Mouse (Mus musculus): Measurements from ENCODE around the gene Elf5. TPM values are rescaled to one million over a fixed set of nuclear protein-coding genes. Genes with fewer than 3 reads are reported as not detected.

Gene Elf5
- total and polyA plus RNA-seq, 2 experiments from 2014 or later = 1.3 TPM; not detected in 1

DNA sequence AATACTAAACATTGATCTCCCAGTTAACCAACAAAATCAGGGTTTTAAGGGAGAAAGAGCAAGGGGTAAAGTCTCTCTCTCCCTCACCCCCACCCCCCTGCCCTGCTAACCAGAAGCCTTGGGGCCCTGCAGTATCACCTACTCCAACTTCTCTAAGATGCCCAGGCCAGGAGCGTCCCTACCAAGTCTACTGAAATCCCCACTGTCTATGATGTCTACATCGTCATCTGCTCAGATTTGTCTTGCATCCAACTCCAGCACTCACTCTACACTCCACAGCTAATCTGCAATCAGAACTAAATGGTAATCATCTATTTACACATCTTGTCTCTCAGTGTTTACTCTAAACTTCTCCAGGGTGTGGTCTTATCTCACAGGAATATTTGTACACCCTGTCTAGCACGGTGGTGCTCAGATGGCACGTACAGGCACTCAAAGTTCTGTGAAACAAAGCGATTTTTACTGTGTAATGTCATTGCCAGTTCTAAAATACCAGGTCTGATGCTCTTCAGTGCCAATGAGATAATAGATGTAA lies 72.6 kb downstream of the Elf5 start:
- 23% methylated on average over 5 of the region's 5 CpGs for WGBS
- Histone ChIP-seq H3K4me3 (ENCODE audit: low read depth, low read length) (peak overlapping the region; percentile 68), H3K9me3 (ENCODE audit: low read length) (no peaks in the 10 kb centered on the region), H3K27ac (ENCODE audit: low read depth, low read length) (peak overlapping the region; percentile 91; the same call in 1 of the 2 replicates), H3K27me3 (ENCODE audit: insufficient read depth, low read length) (no peaks in the 10 kb centered on the region), H3K4me1 (ENCODE audit: insufficient read depth, low read length) (peaks cover 7% of the 10 kb centered on the region; the same call in 1 of the 2 replicates), H3K9ac (replicated peaks; ENCODE audit: low read length, poor library complexity, severe bottlenecking) (peak overlapping the region; percentile 90), H3K36me3 (ENCODE audit: insufficient read depth, low read length) (no peaks in the 10 kb centered on the region), H3K4me2 (ENCODE audit: low read depth, low read length, poor library complexity, severe bottlenecking) (peak overlapping the region; percentile 67)
- DNase-seq (ENCODE audit: low spot score) = no peak
- 0 out of 2 replicates have a peak, but pooled peaks have one; percentile 2 for ATAC-seq (ENCODE audit: low FRiP score)
- no peak for TF ChIP-seq CTCF (IDR thresholded peaks at IDR 0.05)

DNA sequence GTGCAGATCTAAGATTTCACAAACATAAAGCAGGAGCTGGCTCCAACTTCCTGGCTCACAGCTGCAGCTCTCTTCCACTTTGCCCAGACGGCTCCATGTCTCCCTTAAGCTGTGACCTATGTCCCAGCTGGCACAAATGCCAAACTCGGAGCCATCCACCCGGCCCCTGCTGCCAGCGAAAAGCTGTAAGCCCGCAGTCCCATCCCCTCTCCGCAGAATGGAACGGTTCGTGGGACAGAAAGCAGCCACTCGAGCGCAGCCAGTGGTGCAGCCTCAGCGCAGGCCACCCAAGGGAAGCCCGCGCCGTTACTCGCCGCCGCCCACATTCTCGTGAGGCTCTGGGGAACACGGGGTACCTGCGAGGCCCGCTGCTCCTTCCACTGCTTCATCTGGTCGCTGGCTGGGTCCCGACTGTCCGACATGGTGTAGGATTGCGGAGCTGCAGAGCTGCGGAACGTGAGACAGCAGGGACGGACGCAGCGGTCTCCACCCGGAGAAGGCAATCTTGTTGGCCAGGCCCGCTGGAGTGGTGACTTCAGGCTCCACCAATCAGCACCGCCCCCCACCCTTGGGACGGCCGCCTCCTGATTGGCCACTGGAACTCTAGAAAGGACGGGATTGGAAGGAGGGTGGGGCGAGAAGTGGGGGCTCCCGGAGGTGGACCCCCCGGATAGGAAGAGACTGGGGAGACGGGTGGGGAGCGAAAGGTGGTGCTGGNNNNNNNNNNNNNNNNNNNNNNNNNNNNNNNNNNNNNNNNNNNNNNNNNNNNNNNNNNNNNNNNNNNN lies 73.3 kb downstream of the Elf5 start, which contains the start of gene Cat:
TSS of gene Cat (minus strand) at position 544 of the 785 bp plus-strand sequence.
- DNase-seq (ENCODE audit: low spot score) (peak; percentile 97), ATAC-seq (ENCODE audit: low FRiP score) (peak; percentile 99)
- Histone ChIP-seq H3K9me3 (ENCODE audit: low read length) (no peaks in the 10 kb centered on the region), H3K27me3 (ENCODE audit: insufficient read depth, low read length) (no peaks in the 10 kb centered on the region), H3K9ac (replicated peaks; ENCODE audit: low read length, poor library complexity, severe bottlenecking) (peak within 1 kb of the TSS; percentile 90), H3K4me1 (ENCODE audit: insufficient read depth, low read length) (peaks cover 7% of the 10 kb centered on the region; the same call in 1 of the 2 replicates), H3K36me3 (ENCODE audit: insufficient read depth, low read length) (no peaks in the 10 kb centered on the region), H3K27ac (ENCODE audit: low read depth, low read length) (peak within 1 kb of the TSS; percentile 91), H3K4me2 (ENCODE audit: low read depth, low read length, poor library complexity, severe bottlenecking) (peak within 1 kb of the TSS; percentile 67), H3K4me3 (ENCODE audit: low read depth, low read length) (peak within 1 kb of the TSS; percentile 68)
- 0% methylated on average over 41 of the region's 41 CpGs for WGBS
- no peak for TF ChIP-seq CTCF (IDR thresholded peaks at IDR 0.05)

DNA sequence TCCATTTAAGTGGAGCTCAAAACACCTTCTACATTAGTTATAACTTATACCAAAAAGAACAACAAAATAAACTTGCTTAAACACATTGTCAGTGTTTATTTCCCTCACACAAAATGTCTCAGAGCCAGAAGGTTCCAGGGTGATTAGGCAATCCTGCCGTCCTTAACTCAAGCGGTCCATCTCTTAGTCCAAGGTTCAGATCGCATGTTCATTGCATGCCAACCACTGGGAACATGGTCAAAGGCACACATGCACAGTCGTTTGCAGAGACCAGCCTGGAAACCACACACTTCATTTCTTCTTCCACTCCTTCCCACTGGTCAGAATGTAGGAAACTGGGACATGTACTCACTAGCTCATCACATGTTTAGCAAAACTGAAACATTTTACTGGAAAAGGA lies 81.0 kb downstream of the Elf5 start:
- Histone ChIP-seq H3K9ac (replicated peaks; ENCODE audit: low read length, poor library complexity, severe bottlenecking) (no peak overlapping the region), H3K27ac (ENCODE audit: low read depth, low read length) (no peak overlapping the region)
- ATAC-seq (ENCODE audit: low FRiP score) = no peak

DNA sequence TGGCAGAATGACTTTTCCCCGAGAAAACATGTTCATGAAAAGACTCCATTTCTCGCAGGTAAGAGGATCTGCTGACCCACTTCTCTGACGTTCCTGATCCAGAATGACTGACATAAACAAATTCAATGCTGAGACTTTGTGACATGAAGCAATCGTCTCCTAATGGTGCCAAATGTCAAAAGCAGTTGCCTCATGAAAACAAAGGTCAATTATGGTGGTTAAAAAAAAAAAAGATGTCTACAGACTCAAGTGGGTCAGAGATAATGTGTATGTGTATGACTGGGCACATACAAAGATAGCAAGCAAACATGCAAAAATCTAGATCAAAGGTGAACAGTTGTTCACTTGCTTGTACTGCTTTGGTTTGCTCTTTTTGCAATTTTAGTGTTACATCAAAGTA lies 82.3 kb downstream of the Elf5 start:
- no peak overlapping the region for H3K4me2 ChIP-seq (ENCODE audit: low read depth, low read length, poor library complexity, severe bottlenecking)
- H3K9me3 ChIP-seq (ENCODE audit: low read length) = no peaks in the 10 kb centered on the region
- H3K9ac ChIP-seq (replicated peaks; ENCODE audit: low read length, poor library complexity, severe bottlenecking) = no peak overlapping the region
- no peak overlapping the region for H3K27ac ChIP-seq (ENCODE audit: low read depth, low read length)
- H3K4me3 ChIP-seq (ENCODE audit: low read depth, low read length) = no peak overlapping the region
- no peaks in the 10 kb centered on the region for H3K36me3 ChIP-seq (ENCODE audit: insufficient read depth, low read length)
- DNase-seq (ENCODE audit: low spot score) (no peak), ATAC-seq (ENCODE audit: low FRiP score) (no peak)
- H3K4me1 ChIP-seq (ENCODE audit: insufficient read depth, low read length) = no peaks in the 10 kb centered on the region
- no peak for TF ChIP-seq CTCF (IDR thresholded peaks at IDR 0.05)
- H3K27me3 ChIP-seq (ENCODE audit: insufficient read depth, low read length) = no peaks in the 10 kb centered on the region
- 59% methylated on average over 4 of the region's 4 CpGs for WGBS

More for the DNA sequence above, 81.0 kb downstream of the Elf5 start:
- 93% methylated on average over 4 of the region's 4 CpGs for WGBS
- Histone ChIP-seq H3K36me3 (ENCODE audit: insufficient read depth, low read length) (no peaks in the 10 kb centered on the region), H3K27me3 (ENCODE audit: insufficient read depth, low read length) (no peaks in the 10 kb centered on the region), H3K9me3 (ENCODE audit: low read length) (no peaks in the 10 kb centered on the region), H3K4me2 (ENCODE audit: low read depth, low read length, poor library complexity, severe bottlenecking) (no peak overlapping the region), H3K4me3 (ENCODE audit: low read depth, low read length) (no peak overlapping the region), H3K4me1 (ENCODE audit: insufficient read depth, low read length) (no peaks in the 10 kb centered on the region)
- DNase-seq (ENCODE audit: low spot score) = no peak
- no peak for TF ChIP-seq CTCF (IDR thresholded peaks at IDR 0.05)

DNA sequence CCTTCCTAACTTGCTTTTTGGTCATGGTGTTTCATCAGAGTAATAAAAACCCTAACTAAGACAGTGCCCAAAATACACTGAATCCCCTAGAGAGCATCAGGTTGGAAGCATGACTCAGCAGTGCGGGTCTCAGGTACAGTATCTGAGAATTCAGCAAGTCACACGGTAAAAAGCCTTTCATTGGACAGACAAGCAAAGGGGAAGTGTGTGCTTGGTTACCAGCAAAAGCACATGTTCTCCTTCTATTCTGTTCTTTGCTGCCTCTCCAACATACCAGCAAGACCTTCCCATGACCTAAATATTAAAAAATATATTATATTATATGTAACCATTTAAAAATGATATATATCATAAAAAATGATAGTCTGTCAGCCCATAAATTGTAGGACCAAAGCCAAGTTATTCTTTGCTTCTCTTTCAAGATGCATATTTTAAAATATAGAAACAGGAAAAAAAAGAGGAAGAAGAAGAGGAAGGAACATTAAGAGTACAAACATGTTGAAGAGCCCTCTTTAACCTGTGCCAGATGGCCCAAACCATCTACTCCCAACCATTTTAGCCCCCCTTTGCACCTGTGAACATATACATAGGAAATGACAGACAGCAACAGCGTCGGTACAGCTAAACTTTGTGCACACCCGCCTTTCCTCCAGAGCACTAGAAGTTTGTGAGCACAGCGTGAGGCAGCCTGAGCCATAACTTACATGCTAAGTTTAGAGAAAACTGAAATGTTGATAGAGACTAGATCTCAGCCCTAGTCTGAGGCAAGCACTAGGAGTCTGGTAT lies 84.3 kb downstream of the Elf5 start:
- Histone ChIP-seq H3K27me3 (ENCODE audit: insufficient read depth, low read length) (no peaks in the 10 kb centered on the region), H3K4me2 (ENCODE audit: low read depth, low read length, poor library complexity, severe bottlenecking) (no peak overlapping the region), H3K4me1 (ENCODE audit: insufficient read depth, low read length) (no peaks in the 10 kb centered on the region), H3K9me3 (ENCODE audit: low read length) (no peaks in the 10 kb centered on the region), H3K4me3 (ENCODE audit: low read depth, low read length) (no peak overlapping the region), H3K9ac (replicated peaks; ENCODE audit: low read length, poor library complexity, severe bottlenecking) (no peak overlapping the region), H3K27ac (ENCODE audit: low read depth, low read length) (no peak overlapping the region), H3K36me3 (ENCODE audit: insufficient read depth, low read length) (no peaks in the 10 kb centered on the region)
- 90% methylated on average over 6 of the region's 6 CpGs for WGBS
- DNase-seq (ENCODE audit: low spot score) (no peak), ATAC-seq (ENCODE audit: low FRiP score) (no peak)
- no peak for TF ChIP-seq CTCF (IDR thresholded peaks at IDR 0.05)

Other genes starting within 250 kb of the Elf5 start
- 0.05 TPM in 1 of 2 replicates, not detected in the other for gene Ehf, start 108.4 kb upstream of the Elf5 start, total RNA-seq (2014; rRNA removed)
- gene Ehf, start 108.4 kb upstream of the Elf5 start, polyA plus RNA-seq (2015; fragmentation: Nextera tagmentation; extraction: Ambion mirVana) = 0.22 TPM in 1 of 2 replicates, not detected in the other
- 111 and 118 TPM in 2 replicates for gene Cat, start 73.5 kb downstream of the Elf5 start, total RNA-seq (2014; rRNA removed)
- gene Cat, start 73.5 kb downstream of the Elf5 start, polyA plus RNA-seq (2015; fragmentation: Nextera tagmentation; extraction: Ambion mirVana) = 70.2 and 74.2 TPM in 2 replicates
- gene Abtb2, start 154.6 kb downstream of the Elf5 start, total RNA-seq (2014; rRNA removed) = 21.8 and 22.0 TPM in 2 replicates
- gene Abtb2, start 154.6 kb downstream of the Elf5 start, polyA plus RNA-seq (2015; fragmentation: Nextera tagmentation; extraction: Ambion mirVana) = 7.4 and 7.6 TPM in 2 replicates